Mouse (Mus musculus): ENCODE measurements around the gene Ube4a. TPM values are rescaled to one million over a fixed set of nuclear protein-coding genes. Genes with fewer than 3 reads are reported as not detected.
A peak's percentile ranks its signal among the peaks of the same experiment; 100 is the strongest.
"Not testable (repeated sequence)": the region's sequence is repeated elsewhere in the genome, so short reads cannot be mapped to it uniquely, and the experiment has no call there.

The Ube4a gene
- polyA plus RNA-seq, 1 experiment from 2014 or later: 28.4 TPM

GRCm38 (mm10) chr9:44979806-44980205, 14.4 kb upstream of the Ube4a start:
- no peak for ATAC-seq (ENCODE audit: insufficient read depth, low FRiP score, low read depth)
- Histone ChIP-seq H3K36me3 (no peaks in the 10 kb centered on the region), H3K27ac (no peak overlapping the region), H3K9me3 (no peaks in the 10 kb centered on the region), H3K9ac (no peak overlapping the region), H3K4me2 (no peak overlapping the region), H3K4me3 (replicated peaks) (no peak overlapping the region), H3K4me1 (no peaks in the 10 kb centered on the region), H3K27me3 (replicated peaks) (no peaks in the 10 kb centered on the region)
- 74% methylated on average over 7 of the region's 7 CpGs for WGBS

- 71% methylated on average over 6 of the region's 6 CpGs for WGBS
- no peaks in the 10 kb centered on the region for H3K4me1 ChIP-seq
- no peaks in the 10 kb centered on the region; the same call in 1 of the 2 replicates for H3K27me3 ChIP-seq (replicated peaks)
- H3K9ac ChIP-seq: no peak overlapping the region
- no peaks in the 10 kb centered on the region for H3K9me3 ChIP-seq
- H3K27ac ChIP-seq: no peak overlapping the region
- H3K36me3 ChIP-seq: no peaks in the 10 kb centered on the region
- ATAC-seq (ENCODE audit: insufficient read depth, low FRiP score, low read depth): no peak
- H3K4me3 ChIP-seq (replicated peaks): no peak overlapping the region
- no peak overlapping the region for H3K4me2 ChIP-seq
Measured at GRCm38 (mm10) chr9:44977813-44978212, 12.4 kb upstream of the Ube4a start.

GRCm38 (mm10) chr9:44969450-44969849, 4.0 kb upstream of the Ube4a start:
- H3K27ac ChIP-seq: no peak overlapping the region
- H3K9me3 ChIP-seq: no peaks in the 10 kb centered on the region
- WGBS: 61% methylated on average over 1 of the region's 1 CpGs

GRCm38 (mm10) chr9:44967763-44968162, 2.4 kb upstream of the Ube4a start:
- not testable (repeated sequence) for H3K9ac ChIP-seq; H3K4me3 ChIP-seq (replicated peaks); ATAC-seq (ENCODE audit: insufficient read depth, low FRiP score, low read depth); H3K27me3 ChIP-seq (replicated peaks); H3K9me3 ChIP-seq; H3K36me3 ChIP-seq; H3K27ac ChIP-seq; H3K4me2 ChIP-seq
- H3K4me1 ChIP-seq: peaks cover 11% of the 10 kb centered on the region
- WGBS: 76% methylated on average over 5 of the region's 5 CpGs

More at GRCm38 (mm10) chr9:44969450-44969849, 4.0 kb upstream of the Ube4a start:
- Histone ChIP-seq H3K36me3 (no peaks in the 10 kb centered on the region), H3K4me3 (replicated peaks) (no peak overlapping the region), H3K4me2 (no peak overlapping the region), H3K27me3 (replicated peaks) (no peaks in the 10 kb centered on the region; the same call in 1 of the 2 replicates), H3K4me1 (peaks cover 7% of the 10 kb centered on the region), H3K9ac (no peak overlapping the region)
- no peak for ATAC-seq (ENCODE audit: insufficient read depth, low FRiP score, low read depth)

- Histone ChIP-seq H3K36me3 (no peaks in the 10 kb centered on the region), H3K4me3 (replicated peaks) (no peak overlapping the region), H3K4me1 (peaks cover 11% of the 10 kb centered on the region), H3K27me3 (replicated peaks) (no peaks in the 10 kb centered on the region; the same call in 1 of the 2 replicates), H3K9me3 (no peaks in the 10 kb centered on the region), H3K9ac (no peak overlapping the region), H3K27ac (no peak overlapping the region), H3K4me2 (no peak overlapping the region)
- 28% methylated on average over 3 of the region's 3 CpGs for WGBS
- ATAC-seq (ENCODE audit: insufficient read depth, low FRiP score, low read depth): peak; percentile 54; the same call in 1 of the 2 replicates
Measured at GRCm38 (mm10) chr9:44966815-44967242, 1.4 kb upstream of the Ube4a start.

- H3K27me3 ChIP-seq (replicated peaks): no peaks in the 10 kb centered on the region; the same call in 1 of the 2 replicates
- H3K27ac ChIP-seq: peak overlapping the region; percentile 49; the same call in 1 of the 2 replicates
- H3K9ac ChIP-seq: no peak overlapping the region; the same call in 1 of the 2 replicates
- peaks cover 11% of the 10 kb centered on the region for H3K4me1 ChIP-seq
- no peak for ATAC-seq (ENCODE audit: insufficient read depth, low FRiP score, low read depth)
- peak overlapping the region; percentile 80 for H3K4me2 ChIP-seq
- peak overlapping the region; percentile 94 for H3K4me3 ChIP-seq (replicated peaks)
- H3K36me3 ChIP-seq: peaks cover 3% of the 10 kb centered on the region; the same call in 1 of the 2 replicates
- 12% methylated on average over 10 of the region's 10 CpGs for WGBS
- no peaks in the 10 kb centered on the region for H3K9me3 ChIP-seq
Measured at GRCm38 (mm10) chr9:44965833-44966466, 550 bp upstream of the Ube4a start.

GRCm38 (mm10) chr9:44954432-44954831, 11.0 kb downstream of the Ube4a start:
- Histone ChIP-seq H3K27ac (no peak overlapping the region), H3K36me3 (peaks cover 19% of the 10 kb centered on the region)

GRCm38 (mm10) chr9:44947836-44948235, 17.6 kb downstream of the Ube4a start:
- no peak overlapping the region for H3K4me2 ChIP-seq
- H3K9ac ChIP-seq: no peak overlapping the region
- H3K4me1 ChIP-seq: no peaks in the 10 kb centered on the region
- H3K27ac ChIP-seq: no peak overlapping the region
- H3K36me3 ChIP-seq: peaks cover 48% of the 10 kb centered on the region
- ATAC-seq (ENCODE audit: insufficient read depth, low FRiP score, low read depth): no peak
- WGBS: 89% methylated on average over 5 of the region's 5 CpGs
- H3K4me3 ChIP-seq (replicated peaks): no peak overlapping the region
- H3K9me3 ChIP-seq: no peaks in the 10 kb centered on the region
- no peaks in the 10 kb centered on the region for H3K27me3 ChIP-seq (replicated peaks)

More at GRCm38 (mm10) chr9:44954432-44954831, 11.0 kb downstream of the Ube4a start:
- H3K9ac ChIP-seq: no peak overlapping the region
- WGBS: 87% methylated on average over 3 of the region's 3 CpGs
- no peak overlapping the region for H3K4me3 ChIP-seq (replicated peaks)
- H3K4me2 ChIP-seq: no peak overlapping the region
- ATAC-seq (ENCODE audit: insufficient read depth, low FRiP score, low read depth): no peak
- no peaks in the 10 kb centered on the region for H3K4me1 ChIP-seq
- no peaks in the 10 kb centered on the region for H3K27me3 ChIP-seq (replicated peaks)
- no peaks in the 10 kb centered on the region for H3K9me3 ChIP-seq

- H3K27me3 ChIP-seq (replicated peaks): no peaks in the 10 kb centered on the region
- no peaks in the 10 kb centered on the region for H3K4me1 ChIP-seq
- no peaks in the 10 kb centered on the region for H3K9me3 ChIP-seq
- peaks cover 53% of the 10 kb centered on the region for H3K36me3 ChIP-seq
- H3K4me3 ChIP-seq (replicated peaks): no peak overlapping the region
- 91% methylated on average over 7 of the region's 7 CpGs for WGBS
- H3K27ac ChIP-seq: no peak overlapping the region
- no peak overlapping the region for H3K9ac ChIP-seq
- ATAC-seq (ENCODE audit: insufficient read depth, low FRiP score, low read depth): no peak
- H3K4me2 ChIP-seq: no peak overlapping the region
Measured at GRCm38 (mm10) chr9:44946185-44946695, 19.2 kb downstream of the Ube4a start.

GRCm38 (mm10) chr9:44942421-44942820, 23.0 kb downstream of the Ube4a start:
- Histone ChIP-seq H3K4me2 (no peak overlapping the region), H3K9me3 (no peaks in the 10 kb centered on the region), H3K9ac (no peak overlapping the region), H3K4me3 (replicated peaks) (no peak overlapping the region), H3K4me1 (no peaks in the 10 kb centered on the region), H3K27me3 (replicated peaks) (no peaks in the 10 kb centered on the region), H3K27ac (no peak overlapping the region), H3K36me3 (peaks cover 47% of the 10 kb centered on the region)
- 94% methylated on average over 4 of the region's 4 CpGs for WGBS
- no peak for ATAC-seq (ENCODE audit: insufficient read depth, low FRiP score, low read depth)

GRCm38 (mm10) chr9:44941756-44942155, 23.6 kb downstream of the Ube4a start:
- no peaks in the 10 kb centered on the region for H3K27me3 ChIP-seq (replicated peaks)
- H3K27ac ChIP-seq: no peak overlapping the region
- no peak overlapping the region for H3K9ac ChIP-seq
- H3K4me1 ChIP-seq: no peaks in the 10 kb centered on the region
- H3K36me3 ChIP-seq: peaks cover 47% of the 10 kb centered on the region
- 86% methylated on average over 4 of the region's 4 CpGs for WGBS
- no peaks in the 10 kb centered on the region for H3K9me3 ChIP-seq
- ATAC-seq (ENCODE audit: insufficient read depth, low FRiP score, low read depth): no peak
- no peak overlapping the region for H3K4me3 ChIP-seq (replicated peaks)
- H3K4me2 ChIP-seq: no peak overlapping the region

GRCm38 (mm10) chr9:44921543-44921942, 43.9 kb downstream of the Ube4a start:
- Histone ChIP-seq H3K4me2 (peak overlapping the region; percentile 57), H3K27ac (peak overlapping the region; percentile 94), H3K9ac (no peak overlapping the region), H3K4me3 (replicated peaks) (peak overlapping the region; percentile 98), H3K4me1 (peaks cover 5% of the 10 kb centered on the region; the same call in 1 of the 2 replicates), H3K9me3 (no peaks in the 10 kb centered on the region), H3K36me3 (no peaks in the 10 kb centered on the region), H3K27me3 (replicated peaks) (no peaks in the 10 kb centered on the region)
- 55% methylated on average over 2 of the region's 2 CpGs for WGBS
- ATAC-seq (ENCODE audit: insufficient read depth, low FRiP score, low read depth): no peak
